In genomic region chr1:31380312-31380711, GRCm38 (mm10) we compare ENCODE assay signal across 14 mouse cellular contexts.
"Had no signal": no experiment of that assay in that cellular context is flagged by ENCODE, and none has a peak within 500 bp of the region (broad histone marks: within the 10 kb centered on the region; RNA-seq: fewer than 3 reads in every experiment).

No protein-coding gene starts in this region.

- DNase-seq: liver, embryonic 13.5 days; liver, postnatal 0 days; lung, adult 2 months; lung, postnatal 14 days; lung, postnatal 36 days; right cerebral cortex, postnatal 25 days; right cerebral cortex, postnatal 4 days; spleen, adult 18-20 months; thymus, adult 2 months; thymus, postnatal 25 days; thymus, postnatal 4 days had no signal

- ATAC-seq: liver, postnatal 0 days; lung, postnatal 0 days; midbrain, embryonic 13.5 days; midbrain, embryonic 15.5 days had no signal
